In the genomic region with DNA sequence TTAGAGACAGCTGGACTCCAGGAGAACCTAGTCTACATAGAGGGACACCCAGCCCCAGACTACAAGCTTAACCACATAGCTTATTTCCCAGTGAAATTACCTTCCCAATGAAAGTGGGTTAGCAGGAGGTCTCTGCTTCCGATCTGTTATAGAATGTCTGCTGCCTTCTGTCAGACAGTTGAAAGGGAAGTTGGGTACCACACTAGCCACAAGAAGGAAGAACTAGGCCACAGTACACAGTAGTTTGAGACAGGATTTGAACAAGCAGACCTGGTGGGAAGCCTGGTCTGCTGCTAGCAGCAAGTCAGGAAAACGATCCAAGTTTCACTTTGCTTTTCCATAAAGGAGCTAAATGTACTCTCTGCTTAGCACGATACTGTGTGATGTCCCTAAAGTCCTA, we compare ENCODE assay signal across 28 mouse cellular contexts. TPM values are rescaled to one million over a fixed set of nuclear protein-coding genes. Genes with fewer than 3 reads are reported as not detected.
DNase-seq lines count a peak whose midpoint lies in the region; ATAC-seq and TF ChIP-seq lines count a peak whose summit lies in the region.
"Had no signal": no experiment of that assay in that cellular context is flagged by ENCODE, and none has a peak within 500 bp of the region (broad histone marks: within the 10 kb centered on the region; RNA-seq: fewer than 3 reads in every experiment).

No protein-coding gene starts in this region.

- TF ChIP-seq CTCF in testis, adult 2 months (IDR thresholded peaks at IDR 0.05; ENCODE audit: control insufficient read depth, insufficient read depth, insufficient replicate concordance, low read depth, low read length) = no peak
- TF ChIP-seq CTCF in bone marrow macrophage, adult 2 months (IDR thresholded peaks at IDR 0.05; ENCODE audit: low read depth, low read length) = no peak

- ATAC-seq in megakaryocyte, adult 5-6 weeks (ENCODE audit: poor library complexity, severe bottlenecking) = peak; percentile 66
- ATAC-seq: activated CD4-positive, CD25-positive, alpha-beta regulatory T cell, adult 4 months; forebrain, embryonic 15.5 days; inflammation-experienced regulatory T-cells, adult 6 months; midbrain, embryonic 15.5 days had no signal

- H3K9me3 ChIP-seq in hindbrain, embryonic 10.5 days = no peaks in the 10 kb centered on the region; the same call in 1 of the 2 replicates
- H3K9me3 ChIP-seq: embryonic facial prominence, embryonic 13.5 days; forebrain, embryonic 10.5 days; forebrain, embryonic 15.5 days; hindbrain, embryonic 15.5 days; limb, embryonic 13.5 days; lung, embryonic 15.5 days; midbrain, embryonic 10.5 days; midbrain, embryonic 15.5 days had no signal

- H3K27ac ChIP-seq in testis, adult 2 months (ENCODE audit: control insufficient read depth, insufficient read depth, low read depth, low read length) = peak overlapping the region; percentile 41; the same call in 1 of the 2 replicates
- peak overlapping the region; percentile 21; the same call in 1 of the 2 replicates for H3K27ac ChIP-seq in bone marrow macrophage, adult 2 months (ENCODE audit: insufficient read depth, low read depth, low read length)
- no peak overlapping the region for H3K27ac ChIP-seq in hindbrain, embryonic 10.5 days
- H3K27ac ChIP-seq: embryonic facial prominence, embryonic 13.5 days; forebrain, embryonic 10.5 days; forebrain, embryonic 15.5 days; heart, adult 2 months; hindbrain, embryonic 15.5 days; limb, embryonic 13.5 days; lung, embryonic 15.5 days; midbrain, embryonic 10.5 days; midbrain, embryonic 15.5 days had no signal

- WGBS in hindbrain, embryonic 10.5 days = 91% methylated on average over 3 of the region's 3 CpGs

- H3K4me1 ChIP-seq in testis, adult 2 months (ENCODE audit: control insufficient read depth, insufficient read depth, low read length) = no peaks in the 10 kb centered on the region; the same call in 1 of the 2 replicates
- peaks cover 50% of the 10 kb centered on the region for H3K4me1 ChIP-seq in bone marrow macrophage, adult 2 months (ENCODE audit: control insufficient read depth, insufficient read depth, low read length)
- H3K4me1 ChIP-seq in hindbrain, embryonic 10.5 days (replicated peaks) = no peaks in the 10 kb centered on the region
- H3K4me1 ChIP-seq: forebrain, embryonic 10.5 days; forebrain, embryonic 15.5 days; hindbrain, embryonic 15.5 days; limb, embryonic 13.5 days; lung, embryonic 15.5 days; midbrain, embryonic 10.5 days; midbrain, embryonic 15.5 days had no signal

- DNase-seq in testis, postnatal 10 days (ENCODE audit: low spot score) = no peak
- peak; percentile 67 for DNase-seq in thymus, postnatal 14 days
- no peak for DNase-seq in hindbrain, embryonic 10.5 days (ENCODE audit: low spot score)
- DNase-seq in right cerebral cortex, postnatal 36 days (ENCODE audit: low spot score in 2 of 2) = no peak
- DNase-seq: adrenal gland, adult 2 months; adrenal gland, postnatal 36 days; B cell, adult 2 months; cerebellum, adult 9-10 months; cerebellum, postnatal 36 days; gastrocnemius, postnatal 14 days; heart, adult 2 months; heart, postnatal 4 days; kidney, adult 11 months; kidney, postnatal 25 days had no signal

- H3K27me3 ChIP-seq in testis, adult 2 months (ENCODE audit: control insufficient read depth, insufficient read depth, low read length) = no peaks in the 10 kb centered on the region
- H3K27me3 ChIP-seq in hindbrain, embryonic 10.5 days (ENCODE audit: insufficient read depth, poor library complexity, severe bottlenecking) = no peaks in the 10 kb centered on the region
- H3K27me3 ChIP-seq: embryonic facial prominence, embryonic 13.5 days; forebrain, embryonic 15.5 days; heart, embryonic 12.5 days; hindbrain, embryonic 15.5 days; limb, embryonic 13.5 days; lung, embryonic 15.5 days; midbrain, embryonic 15.5 days had no signal

- no peaks in the 10 kb centered on the region for H3K36me3 ChIP-seq in testis, adult 2 months (ENCODE audit: control insufficient read depth, insufficient read depth, low read length)
- H3K36me3 ChIP-seq in hindbrain, embryonic 10.5 days = no peaks in the 10 kb centered on the region
- H3K36me3 ChIP-seq: embryonic facial prominence, embryonic 13.5 days; forebrain, embryonic 10.5 days; forebrain, embryonic 15.5 days; heart, embryonic 12.5 days; hindbrain, embryonic 15.5 days; limb, embryonic 13.5 days; lung, embryonic 15.5 days; midbrain, embryonic 10.5 days; midbrain, embryonic 15.5 days had no signal

- TF ChIP-seq POLR2A in testis, adult 2 months (IDR thresholded peaks at IDR 0.05; ENCODE audit: control insufficient read depth, low read depth, low read length) = no peak
- TF ChIP-seq POLR2A in bone marrow macrophage, adult 2 months (IDR thresholded peaks at IDR 0.05; ENCODE audit: borderline replicate concordance, low read depth, low read length) = no peak

- no peak overlapping the region; the same call in 1 of the 2 replicates for H3K4me3 ChIP-seq in testis, adult 2 months (ENCODE audit: control insufficient read depth, low read depth, low read length)
- no peak overlapping the region for H3K4me3 ChIP-seq in bone marrow macrophage, adult 2 months (ENCODE audit: insufficient read depth, low read length)
- no peak overlapping the region for H3K4me3 ChIP-seq in hindbrain, embryonic 10.5 days
- H3K4me3 ChIP-seq: embryonic facial prominence, embryonic 13.5 days; forebrain, embryonic 10.5 days; forebrain, embryonic 15.5 days; heart, adult 2 months; heart, embryonic 12.5 days; hindbrain, embryonic 15.5 days; limb, embryonic 13.5 days; lung, embryonic 15.5 days; midbrain, embryonic 10.5 days; midbrain, embryonic 15.5 days had no signal

RNA-seq across cellular contexts. Expression of a gene that starts 13.4 kb away (rescaled TPM):
- 0.75 and 1.2 TPM in 2 replicates for polyA plus RNA-seq in testis, adult 2 months (2012; rRNA removed)
- 0.45 TPM in 1 of 2 replicates, not detected in the other for polyA plus RNA-seq in bone marrow macrophage, adult 2 months (2012; ENCODE audit: insufficient read depth, insufficient read length, missing spikeins)
- total RNA-seq in megakaryocyte, adult 5-6 weeks (2015) = 0.41 and 1.2 TPM in 2 replicates
- 0.15 TPM in 1 of 2 replicates, not detected in the other for total RNA-seq in megakaryocyte, adult 5-6 weeks (2017)
- polyA plus RNA-seq in hindbrain, embryonic 10.5 days (2016; fragmentation: Nextera tagmentation; extraction: Ambion mirVana) = 1.6 and 2.6 TPM in 2 replicates
